Mouse (Mus musculus) natural killer cell, adult 2 months (primary cell): ENCODE data around the gene Cmtm7.
A peak's percentile ranks its signal among the peaks of the same experiment; 100 is the strongest.
"Not testable (repeated sequence)": the region's sequence is repeated elsewhere in the genome, so short reads cannot be mapped to it uniquely, and the experiment has no call there.

Experiments used
- DNase-seq, 2 experiments: peaks; one replicate each; pipeline ENCODE4 v3.0.0; 2022; ENCODE audit warnings: low spot score in 2 of 2

The Cmtm7 gene

DNA sequence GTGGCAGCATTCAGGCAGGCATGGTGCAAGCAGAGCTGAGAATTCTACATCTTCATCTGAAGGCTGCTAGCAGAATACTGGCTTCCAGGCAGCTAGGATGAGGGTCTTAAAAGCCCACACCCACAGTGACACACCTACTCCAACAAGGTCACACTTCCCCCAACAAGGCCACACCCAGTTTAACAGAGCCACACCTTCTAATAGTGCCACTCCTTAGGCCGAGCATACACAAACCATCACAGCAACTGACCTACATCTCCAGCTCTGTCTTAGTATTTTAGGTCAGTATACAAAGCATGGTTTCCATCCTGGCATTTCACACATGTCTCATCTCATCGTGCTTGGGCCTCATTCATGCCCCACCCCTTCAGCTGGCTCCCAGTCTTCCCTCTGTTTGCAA is 53.2 kb downstream of the Cmtm7 start:
- not testable (repeated sequence) for DNase-seq

DNA sequence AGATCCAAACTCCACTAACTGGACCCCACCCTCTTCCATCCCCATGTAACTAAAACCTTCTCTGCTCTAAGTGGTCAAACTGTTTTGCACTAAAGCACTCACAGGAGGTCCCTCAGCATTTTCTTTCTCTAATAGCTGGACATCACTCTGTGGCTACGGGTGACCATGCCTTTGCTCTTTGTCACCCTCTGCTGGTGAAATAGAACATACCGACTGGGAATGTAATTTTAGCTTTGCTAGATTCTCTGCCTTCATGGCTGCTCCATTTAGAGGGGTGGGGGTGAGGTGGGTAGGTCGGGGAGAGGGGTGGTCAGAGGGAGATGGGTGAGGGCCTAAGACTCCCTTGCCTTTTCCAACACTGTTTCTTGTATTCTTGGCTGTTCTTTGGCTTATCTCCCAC is 54.3 kb downstream of the Cmtm7 start:
- peak in 1 of 2 experiments; percentile 20 for DNase-seq

- DNase-seq: no peak
Observed at GRCm38 (mm10) chr9:114716677-114717331, 64.9 kb downstream of the Cmtm7 start.

- no peak for DNase-seq
Observed at GRCm38 (mm10) chr9:114713481-114713880, 68.2 kb downstream of the Cmtm7 start.

DNA sequence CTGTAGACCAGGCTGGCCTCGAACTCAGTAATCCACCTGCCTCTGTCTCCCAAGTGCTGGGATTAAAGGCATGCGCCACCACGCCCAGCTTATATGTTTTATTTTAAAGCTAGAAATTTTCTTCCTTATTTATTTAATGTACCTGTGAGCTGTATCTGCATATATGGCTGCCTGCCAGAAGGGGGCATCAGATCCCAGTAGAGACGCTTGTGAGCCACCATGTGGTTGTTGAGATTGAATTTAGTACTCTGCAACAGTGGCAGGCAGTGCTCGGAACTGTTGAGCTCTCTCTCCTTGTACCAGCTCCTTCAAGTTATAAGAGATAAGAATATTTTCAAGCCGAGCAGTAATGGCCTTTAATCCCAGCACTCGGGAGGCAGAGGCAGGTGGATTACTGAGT is 71.3 kb downstream of the Cmtm7 start:
- DNase-seq: peak in 1 of 2 experiments; percentile 55

DNA sequence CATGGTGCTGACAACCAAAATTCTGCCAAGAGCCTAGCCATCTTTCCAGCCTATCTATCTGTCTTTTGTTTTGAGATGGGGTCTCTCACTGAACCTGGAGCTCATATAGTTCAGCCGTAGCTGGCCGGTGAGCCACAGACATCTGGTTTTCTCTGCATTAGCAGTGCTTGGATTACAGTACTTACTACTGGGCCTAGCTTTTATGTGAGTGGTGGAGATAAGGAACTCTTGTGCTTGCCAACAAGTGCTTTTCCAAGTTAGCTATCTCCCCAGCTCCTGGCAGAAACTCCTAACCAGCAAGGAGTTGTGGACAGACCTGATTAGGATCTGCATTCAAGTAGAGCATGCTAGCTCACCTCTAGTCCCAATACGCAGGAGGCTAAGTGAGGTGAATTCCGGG is 73.9 kb downstream of the Cmtm7 start:
- DNase-seq: no peak
